Mouse (Mus musculus) heart, embryonic 15.5 days (tissue): ENCODE results near the gene Xkr7. TPM values are rescaled to one million over a fixed set of nuclear protein-coding genes. Genes with fewer than 3 reads are reported as not detected.

Experiments
- polyA plus RNA-seq: library from polyadenylated mRNA; unstranded; fragments of >200 nt; fragmentation: Nextera tagmentation; extraction: Ambion mirVana; gene quantifications from 2 replicates; pipeline ENCODE4 v1.2.1, GENCODE M21; 2015

The Xkr7 gene
- polyA plus RNA-seq, 1 experiment from 2014 or later, result not detected

Other genes starting within 250 kb of the Xkr7 start
- 69.5 and 80.7 TPM in 2 replicates for gene Bcl2l1, start 200.1 kb upstream of the Xkr7 start, polyA plus RNA-seq
- gene Tpx2, start 183.9 kb upstream of the Xkr7 start, polyA plus RNA-seq, result 47.3 and 49.9 TPM in 2 replicates
- 0.11 and 0.15 TPM in 2 replicates for gene Mylk2, start 120.5 kb upstream of the Xkr7 start, polyA plus RNA-seq
- 6.6 and 8.3 TPM in 2 replicates for gene Foxs1, start 98.6 kb upstream of the Xkr7 start, polyA plus RNA-seq
- 0.09 and 0.28 TPM in 2 replicates for gene Dusp15, start 80.2 kb upstream of the Xkr7 start, polyA plus RNA-seq
- 0.26 and 0.63 TPM in 2 replicates for gene Ttll9, start 69.4 kb upstream of the Xkr7 start, polyA plus RNA-seq
- gene Pdrg1, start 16.4 kb upstream of the Xkr7 start, polyA plus RNA-seq, result 110 and 126 TPM in 2 replicates
- gene Ccm2l, start 34.1 kb downstream of the Xkr7 start, polyA plus RNA-seq, result 4.6 and 5.4 TPM in 2 replicates
- gene Hck, start 76.6 kb downstream of the Xkr7 start, polyA plus RNA-seq, result 1.9 and 3.9 TPM in 2 replicates
- 54.6 and 62.4 TPM in 2 replicates for gene Tm9sf4, start 129.5 kb downstream of the Xkr7 start, polyA plus RNA-seq
- gene Tspyl3, start 193.6 kb downstream of the Xkr7 start, polyA plus RNA-seq, result 4.3 and 8.0 TPM in 2 replicates
- gene Plagl2, start 209.6 kb downstream of the Xkr7 start, polyA plus RNA-seq, result 7.6 and 11.6 TPM in 2 replicates
- 3.9 and 4.9 TPM in 2 replicates for gene Pofut1, start 209.7 kb downstream of the Xkr7 start, polyA plus RNA-seq